Mouse (Mus musculus) thymus, adult 2 months (tissue): ENCODE results near the gene Lsp1. TPM values are rescaled to one million over a fixed set of nuclear protein-coding genes. Genes with fewer than 3 reads are reported as not detected.
A peak's percentile ranks its signal among the peaks of the same experiment; 100 is the strongest.

Experiments
- DNase-seq: peaks from one replicate; pipeline ENCODE4 v3.0.0; 2021
- H3K27ac ChIP-seq: fragments of 200-500 bp; 2 replicates; pipeline ENCODE4 v1.5.1; 2012; ENCODE audit warnings: low read length, control low read depth; ENCODE audit not compliant: control insufficient read depth, insufficient read depth
- H3K27me3 ChIP-seq: fragments of 200-500 bp; 2 replicates; pipeline ENCODE4 v1.6.1; 2012; ENCODE audit warnings: mild to moderate bottlenecking, low read length, moderate library complexity, mixed read lengths; ENCODE audit not compliant: control insufficient read depth, insufficient read depth
- H3K36me3 ChIP-seq: fragments of 200-500 bp; 2 replicates; pipeline ENCODE4 v1.6.1; 2012; ENCODE audit warnings: mild to moderate bottlenecking, low read length, moderate library complexity; ENCODE audit not compliant: control insufficient read depth, insufficient read depth
- H3K4me1 ChIP-seq: fragments of 200-500 bp; replicated peaks from 2 replicates; pipeline ENCODE4 v1.6.1; 2012; ENCODE audit warnings: low read length; ENCODE audit not compliant: control insufficient read depth, insufficient read depth
- H3K4me3 ChIP-seq: fragments of 200-500 bp; 2 replicates; pipeline ENCODE4 v1.5.1; 2012; ENCODE audit warnings: mild to moderate bottlenecking, low read length, control low read depth, moderate library complexity; ENCODE audit not compliant: control insufficient read depth, insufficient read depth
- CTCF ChIP-seq: fragments of 200-500 bp; IDR thresholded peaks from 2 replicates; pipeline ENCODE4 v1.5.1; 2012; ENCODE audit warnings: mild to moderate bottlenecking, control low read depth, low read length, moderate library complexity, borderline replicate concordance; ENCODE audit not compliant: control insufficient read depth, poor library complexity, insufficient read depth; ENCODE audit errors: extremely low read depth
- POLR2A ChIP-seq: fragments of 200-500 bp; IDR thresholded peaks from 2 replicates; pipeline ENCODE4 v1.6.1; 2012; ENCODE audit warnings: mild to moderate bottlenecking, low read length, control low read depth, moderate library complexity; ENCODE audit not compliant: control insufficient read depth, poor library complexity, insufficient read depth; ENCODE audit errors: extremely low read depth
- WGBS: fragments of 180-500 bp; shearing (Covaris S2); methylation state at CpG from one replicate; pipeline ENCODE4 v1.1.7; 2018; 5-methylcytosine and 5-hydroxymethylcytosine counted together
- polyA plus RNA-seq: library from polyadenylated mRNA; depleted of rRNA; stranded (reverse); fragments of >200 nt; gene quantifications from 2 replicates; pipeline ENCODE4 v1.2.3, GENCODE M21; 2012

The Lsp1 gene
- polyA plus RNA-seq, 1 experiment: 626 TPM

DNA sequence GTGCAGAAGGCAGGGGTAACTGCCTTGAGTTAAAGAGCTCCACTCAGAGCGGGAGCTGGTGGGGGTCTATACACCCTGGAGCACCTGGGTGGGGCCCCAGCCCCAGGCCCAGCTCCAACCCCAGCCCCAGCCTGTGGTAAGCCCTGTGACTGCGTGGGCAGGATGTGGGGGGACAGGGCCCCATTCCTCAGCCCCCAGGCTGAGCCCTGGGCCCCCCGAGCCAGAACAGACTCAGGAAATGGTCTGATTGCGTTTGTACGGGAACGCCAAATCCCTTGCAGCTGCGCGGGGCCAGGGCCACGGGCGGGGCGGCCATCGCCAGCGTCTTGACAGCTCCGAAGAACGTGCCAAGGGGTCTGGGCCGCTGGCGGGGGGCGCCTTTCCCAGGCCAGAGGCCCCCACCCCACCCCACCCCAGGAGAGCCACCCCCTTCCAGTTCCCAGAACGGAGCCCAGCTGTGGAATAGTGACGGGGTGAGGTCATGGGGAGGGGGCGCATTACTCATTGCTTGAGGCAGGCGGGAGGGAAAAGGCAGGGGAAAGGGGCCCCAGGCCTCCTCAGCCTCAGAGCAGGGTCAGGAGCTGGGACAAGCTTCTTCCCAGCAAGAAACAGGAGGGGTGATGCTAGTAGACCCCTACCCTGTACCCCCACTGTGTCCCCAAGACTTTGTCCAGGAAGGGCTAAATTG lies 21.1 kb downstream of the Lsp1 start:
- WGBS: 16% methylated on average over 22 of the region's 22 CpGs
- no peak overlapping the region for H3K4me3 ChIP-seq
- peaks cover 28% of the 10 kb centered on the region for H3K4me1 ChIP-seq
- no peak overlapping the region for H3K27ac ChIP-seq
- TF ChIP-seq CTCF (no peak), POLR2A (no peak)
- DNase-seq: peak; percentile 45
- H3K27me3 ChIP-seq: no peaks in the 10 kb centered on the region
- peaks cover 28% of the 10 kb centered on the region for H3K36me3 ChIP-seq

GRCm38 (mm10) chr7:142482256-142482609 lies 21.6 kb downstream of the Lsp1 start:
- no peak for DNase-seq
- Histone ChIP-seq H3K27ac (no peak overlapping the region), H3K36me3 (peaks cover 33% of the 10 kb centered on the region), H3K4me3 (no peak overlapping the region), H3K27me3 (no peaks in the 10 kb centered on the region), H3K4me1 (peaks cover 28% of the 10 kb centered on the region)
- TF ChIP-seq POLR2A: no peak
- no peak for TF ChIP-seq CTCF
- 68% methylated on average over 6 of the region's 6 CpGs for WGBS

DNA sequence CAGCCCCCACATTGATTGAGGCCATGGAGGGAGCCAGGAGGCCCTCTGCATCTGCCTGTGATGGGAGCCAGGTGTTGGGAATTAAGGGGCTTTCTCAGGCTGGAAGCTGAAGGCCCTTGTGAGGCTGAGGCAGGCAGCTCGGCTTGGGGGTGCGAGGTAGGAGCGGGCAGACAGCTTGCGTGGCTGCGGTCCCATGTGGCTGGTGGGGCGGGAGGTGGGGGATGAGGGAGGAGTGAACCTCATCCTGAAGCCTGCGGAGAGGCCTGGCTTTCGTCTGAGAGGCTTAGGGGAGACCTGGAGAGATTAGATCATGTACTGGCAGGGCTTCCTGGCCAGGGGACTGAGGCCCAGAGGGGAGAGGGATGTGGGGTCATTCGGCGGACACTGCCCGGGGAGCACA lies 22.5 kb downstream of the Lsp1 start:
- 90% methylated on average over 11 of the region's 11 CpGs for WGBS
- TF ChIP-seq POLR2A (no peak), CTCF (no peak)
- no peaks in the 10 kb centered on the region for H3K27me3 ChIP-seq
- no peak for DNase-seq
- H3K36me3 ChIP-seq: peaks cover 41% of the 10 kb centered on the region
- H3K4me3 ChIP-seq: no peak overlapping the region
- H3K27ac ChIP-seq: no peak overlapping the region
- peaks cover 28% of the 10 kb centered on the region for H3K4me1 ChIP-seq

- TF ChIP-seq POLR2A: no peak
- no peak for TF ChIP-seq CTCF
- peaks cover 57% of the 10 kb centered on the region for H3K36me3 ChIP-seq
- H3K4me3 ChIP-seq: no peak overlapping the region
- 96% methylated on average over 12 of the region's 12 CpGs for WGBS
- no peak for DNase-seq
- no peaks in the 10 kb centered on the region for H3K27me3 ChIP-seq
- peaks cover 25% of the 10 kb centered on the region for H3K4me1 ChIP-seq
- no peak overlapping the region for H3K27ac ChIP-seq
Observed at GRCm38 (mm10) chr7:142484780-142485179, 24.2 kb downstream of the Lsp1 start.

DNA sequence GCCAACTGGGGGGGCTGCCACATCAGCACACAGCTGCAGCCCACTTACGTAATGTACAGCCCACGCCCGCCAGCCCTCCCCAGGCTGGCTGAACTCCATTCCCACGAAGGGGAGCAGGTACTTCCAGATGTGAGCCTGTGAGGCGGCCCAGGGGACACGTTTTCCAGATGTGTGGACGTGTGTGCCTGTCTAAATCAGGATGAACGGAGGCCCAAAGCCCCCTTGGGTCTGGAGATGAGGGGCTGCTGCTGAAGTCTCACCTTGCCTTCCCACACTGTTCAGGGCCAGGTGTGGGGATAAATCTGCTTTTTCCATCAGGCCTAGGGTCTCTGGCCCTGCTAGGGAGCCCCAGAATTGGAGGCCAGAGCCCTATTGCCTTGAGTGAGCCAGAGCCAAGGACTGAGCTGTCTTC lies 26.1 kb downstream of the Lsp1 start:
- Histone ChIP-seq H3K4me3 (no peak overlapping the region), H3K27ac (no peak overlapping the region), H3K4me1 (peaks cover 6% of the 10 kb centered on the region), H3K27me3 (no peaks in the 10 kb centered on the region), H3K36me3 (peaks cover 77% of the 10 kb centered on the region)
- DNase-seq: no peak
- WGBS: 90% methylated on average over 8 of the region's 8 CpGs
- no peak for TF ChIP-seq POLR2A
- TF ChIP-seq CTCF: no peak

DNA sequence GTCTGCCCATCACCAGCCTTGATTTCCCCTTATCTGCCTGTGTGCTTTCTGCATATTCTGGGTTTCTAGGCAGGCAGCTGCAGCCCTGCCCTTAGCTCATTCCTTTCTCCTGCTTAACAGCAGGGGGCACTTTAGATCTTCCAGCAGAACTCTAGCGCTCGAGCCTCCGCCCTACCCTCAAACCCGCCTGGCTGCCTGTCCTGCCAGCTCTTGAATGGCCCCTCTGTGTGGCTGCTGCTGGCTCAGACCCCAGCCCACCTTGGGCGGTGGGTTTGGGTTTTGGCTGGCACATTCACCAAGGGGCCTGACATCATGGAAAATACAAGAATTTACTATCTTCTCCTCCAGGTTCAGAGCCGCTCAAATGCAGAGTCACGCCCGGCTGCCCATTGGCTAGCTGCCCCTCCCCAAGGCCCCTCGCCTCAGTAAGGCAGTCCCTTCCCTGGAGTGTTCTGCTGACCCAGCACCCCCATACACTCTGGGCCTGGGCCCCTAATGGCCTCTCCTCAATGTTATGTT lies 26.8 kb downstream of the Lsp1 start:
- H3K27ac ChIP-seq: no peak overlapping the region
- no peak overlapping the region for H3K4me3 ChIP-seq

GRCm38 (mm10) chr7:142488053-142488452 lies 27.4 kb downstream of the Lsp1 start:
- Histone ChIP-seq H3K4me1 (no peaks in the 10 kb centered on the region), H3K4me3 (no peak overlapping the region), H3K27me3 (no peaks in the 10 kb centered on the region), H3K27ac (no peak overlapping the region), H3K36me3 (peaks cover 83% of the 10 kb centered on the region)
- 89% methylated on average over 3 of the region's 3 CpGs for WGBS
- DNase-seq: no peak
- TF ChIP-seq POLR2A (no peak), CTCF (no peak)

More for the DNA sequence above, 26.8 kb downstream of the Lsp1 start:
- 88% methylated on average over 9 of the region's 9 CpGs for WGBS
- peaks cover 83% of the 10 kb centered on the region for H3K36me3 ChIP-seq
- TF ChIP-seq CTCF: no peak
- no peak for TF ChIP-seq POLR2A
- H3K27me3 ChIP-seq: no peaks in the 10 kb centered on the region
- H3K4me1 ChIP-seq: no peaks in the 10 kb centered on the region
- DNase-seq: no peak
